Mouse (Mus musculus): Measurements from ENCODE around the gene 4930455H04Rik.

DNA sequence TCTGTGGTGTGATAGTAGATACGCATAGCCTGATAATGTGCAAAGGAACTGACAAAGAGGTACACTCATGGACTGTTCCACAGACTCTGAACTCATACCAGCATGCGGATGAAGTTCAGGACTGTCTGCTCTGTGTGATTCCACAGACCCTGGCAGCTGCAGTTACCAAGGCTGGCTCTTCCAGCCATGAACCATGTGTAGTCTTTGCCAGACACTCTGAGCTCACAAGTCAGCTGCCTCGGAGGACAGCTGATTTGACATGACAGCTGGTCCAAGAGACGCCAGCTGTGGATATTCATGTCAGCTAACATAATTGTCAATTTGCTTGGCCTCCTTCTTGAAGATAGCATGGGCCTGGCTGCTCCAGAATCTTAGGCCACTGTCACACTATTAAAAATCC lies 39.1 kb upstream of the 4930455H04Rik start:
- no peak for TF ChIP-seq CTCF (IDR thresholded peaks at IDR 0.05; ENCODE audit: insufficient read depth, low read depth, low read length)
- TF ChIP-seq POLR2A (IDR thresholded peaks at IDR 0.05; ENCODE audit: insufficient read depth, low read depth, low read length) = no peak
